ENCODE assay signal across 8 mouse cellular contexts in the genomic region with DNA sequence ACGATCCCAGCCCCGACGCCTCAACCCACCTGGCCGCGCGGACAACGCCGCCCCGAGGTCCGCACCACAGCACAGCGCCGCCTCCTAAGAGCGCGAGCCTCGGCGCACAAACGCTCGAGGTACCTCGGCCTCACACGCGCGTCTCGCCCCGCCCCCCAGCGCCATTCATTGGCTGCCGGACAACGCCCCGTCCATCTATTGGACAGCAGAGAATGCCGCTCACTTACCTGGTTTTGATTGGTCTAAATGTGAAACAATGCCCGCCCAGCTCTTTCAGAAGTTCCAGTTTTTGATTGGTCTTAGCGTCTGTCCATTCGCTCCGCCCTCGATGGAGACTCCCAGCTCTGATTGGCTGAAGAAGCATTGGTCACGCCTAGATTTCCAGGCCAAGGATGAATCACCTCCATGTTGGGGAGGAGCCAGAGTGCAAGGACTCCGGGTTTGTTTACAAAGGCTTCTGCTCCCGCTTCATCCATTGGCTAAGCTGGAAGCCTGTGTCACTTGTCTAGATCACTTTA. TPM values are rescaled to one million over a fixed set of nuclear protein-coding genes. Genes with fewer than 3 reads are reported as not detected.
DNase-seq lines count a peak whose midpoint lies in the region; ATAC-seq and TF ChIP-seq lines count a peak whose summit lies in the region.

Paip2b (minus strand) TSS at position 136 of the 518 bp plus-strand sequence.

- H3K4me3 ChIP-seq in cortical plate, adult 2 months (ENCODE audit: insufficient read depth, low read length), result peak within 1 kb of the TSS; percentile 58
- H3K4me3 ChIP-seq in megakaryocyte, embryonic 14.5 days (replicated peaks), result peak within 1 kb of the TSS; percentile 96

- no peak for TF ChIP-seq CTCF in cortical plate, adult 2 months (IDR thresholded peaks at IDR 0.05; ENCODE audit: extremely low read depth, insufficient read depth, low read length)

- peak; percentile 98 to 99 for DNase-seq in gastrocnemius, adult 8-10 months (ENCODE audit: low spot score in 2 of 2)
- peak; percentile 99 for DNase-seq in hindlimb bud, embryonic 11.5 days (ENCODE audit: extremely low spot score, low read depth, low spot score)
- peak; percentile 97 to 99 for DNase-seq in left cerebral cortex, adult 8-10 months (ENCODE audit: low spot score in 2 of 2)
- DNase-seq in right cerebral cortex, postnatal 10 days (ENCODE audit: low spot score in 2 of 2), result peak; percentile 99
- DNase-seq in urinary bladder, postnatal 25 days (ENCODE audit: low spot score), result peak; percentile 94

- H3K36me3 ChIP-seq in megakaryocyte, embryonic 14.5 days (replicated peaks; ENCODE audit: low read length), result peaks cover 4% of the 10 kb centered on the region

- no peak within 1 kb of the TSS; the same call in 1 of the 2 replicates for H3K27ac ChIP-seq in cortical plate, adult 2 months (ENCODE audit: insufficient read depth, low read length)

- peak; percentile 97 for TF ChIP-seq POLR2A in cortical plate, adult 2 months (IDR thresholded peaks at IDR 0.05; ENCODE audit: extremely low read depth, insufficient read depth, low read length)

- peaks cover 2% of the 10 kb centered on the region for H3K27me3 ChIP-seq in megakaryocyte, embryonic 14.5 days (replicated peaks)

- H3K9me3 ChIP-seq in megakaryocyte, embryonic 14.5 days, result no peaks in the 10 kb centered on the region

- ATAC-seq in activated CD4-positive, CD25-positive, alpha-beta regulatory T cell, adult 4 months, result peak; percentile 91

- no peaks in the 10 kb centered on the region for H3K4me1 ChIP-seq in cortical plate, adult 2 months (ENCODE audit: control insufficient read depth, insufficient read depth, low read length)
- peaks cover 32% of the 10 kb centered on the region for H3K4me1 ChIP-seq in megakaryocyte, embryonic 14.5 days

RNA-seq across cellular contexts. Expression of gene Paip2b, which starts in this region (rescaled TPM):
- 10 to 100 TPM; 17.3 to 18.2 TPM for polyA plus RNA-seq in activated CD4-positive, CD25-positive, alpha-beta regulatory T cell, adult 4 months (2017; shearing (Covaris generic))
- 41.4 and 44.5 TPM in 2 replicates for polyA plus RNA-seq in cortical plate, adult 2 months (2012; rRNA removed)
- total RNA-seq in gastrocnemius, adult 8-10 months (2022), result 100 to 1,000 TPM in 1 of 4 experiments, 10 to 100 TPM in 3; 87.8 to 128 (median 93.8) TPM
- 10 to 100 TPM; 57.6 to 68.0 (median 64.7) TPM for total RNA-seq in left cerebral cortex, adult 8-10 months (2022)
- 4.1 TPM in 1 of 2 replicates, not detected in the other for polyA plus RNA-seq in megakaryocyte, embryonic 14.5 days (2012; ENCODE audit: insufficient read depth, low replicate concordance)
